Mouse (Mus musculus) kidney, adult 8-10 months (tissue): ENCODE results near the gene Pdxdc1.
"Not testable (repeated sequence)": the region's sequence is repeated elsewhere in the genome, so short reads cannot be mapped to it uniquely, and the experiment has no call there.

Experiments
- DNase-seq, 2 experiments: peaks; one replicate each; pipeline ENCODE4 v3.0.0; 2022

Pdxdc1 gene

DNA sequence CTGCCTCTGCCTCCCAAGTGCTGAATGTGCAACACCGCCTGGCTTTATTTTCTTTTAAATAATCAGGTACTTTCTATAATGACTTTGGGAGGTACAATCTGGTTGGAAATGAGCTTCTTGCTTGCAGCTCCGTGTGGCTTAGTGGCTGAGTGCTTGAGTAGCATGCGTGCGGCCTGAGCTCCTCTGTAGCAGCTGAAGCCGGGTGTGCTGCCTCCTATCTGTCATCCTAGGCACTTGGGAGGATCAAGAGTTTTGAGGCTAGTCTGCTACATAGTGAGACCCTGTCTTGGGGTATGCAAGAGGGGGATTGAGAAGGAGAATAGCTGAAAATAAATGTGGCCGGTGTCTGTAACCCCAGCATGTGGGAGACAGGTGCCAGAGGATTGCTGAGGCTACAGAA, 90.8 kb downstream of the Pdxdc1 start:
- no peak for DNase-seq

DNA sequence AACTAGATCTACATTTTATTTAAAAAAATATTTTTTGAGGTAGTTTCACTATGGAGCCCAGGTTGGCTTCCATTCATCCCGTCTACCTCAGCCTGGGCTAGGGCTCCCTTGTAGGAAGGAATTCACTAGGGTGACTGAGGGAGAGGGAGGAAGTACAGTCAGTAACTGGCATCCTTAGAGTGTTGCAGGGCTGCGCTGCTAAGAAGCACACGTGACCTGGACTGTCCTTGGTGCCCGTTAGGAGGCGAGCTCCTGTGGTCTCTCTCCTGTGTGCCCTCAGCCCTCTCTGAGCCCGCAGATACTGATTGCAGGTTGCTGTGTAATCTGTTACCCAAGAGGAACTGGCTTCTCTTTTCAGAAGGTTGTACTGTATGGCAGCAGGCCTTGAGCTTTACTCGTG, 94.5 kb downstream of the Pdxdc1 start:
- DNase-seq, result no peak

DNA sequence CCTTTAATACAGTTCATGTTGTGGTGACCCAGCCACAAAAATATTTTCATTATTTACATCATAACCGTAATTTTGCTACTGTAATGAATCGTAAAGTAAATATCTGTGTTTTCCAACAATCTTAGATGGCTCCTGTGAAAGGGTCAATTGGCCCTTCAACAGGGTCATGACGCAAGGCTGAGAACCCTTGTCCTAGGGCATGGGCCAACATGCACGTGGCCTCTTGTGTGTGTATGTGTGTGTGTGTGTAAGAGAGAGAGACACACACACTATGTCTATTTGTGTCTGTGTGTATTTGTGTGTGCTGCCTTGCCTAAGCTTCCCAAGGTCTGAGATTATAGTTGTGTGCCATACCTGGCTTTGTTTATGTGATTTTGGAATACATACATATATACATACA, 95.3 kb downstream of the Pdxdc1 start:
- DNase-seq, result no peak

DNA sequence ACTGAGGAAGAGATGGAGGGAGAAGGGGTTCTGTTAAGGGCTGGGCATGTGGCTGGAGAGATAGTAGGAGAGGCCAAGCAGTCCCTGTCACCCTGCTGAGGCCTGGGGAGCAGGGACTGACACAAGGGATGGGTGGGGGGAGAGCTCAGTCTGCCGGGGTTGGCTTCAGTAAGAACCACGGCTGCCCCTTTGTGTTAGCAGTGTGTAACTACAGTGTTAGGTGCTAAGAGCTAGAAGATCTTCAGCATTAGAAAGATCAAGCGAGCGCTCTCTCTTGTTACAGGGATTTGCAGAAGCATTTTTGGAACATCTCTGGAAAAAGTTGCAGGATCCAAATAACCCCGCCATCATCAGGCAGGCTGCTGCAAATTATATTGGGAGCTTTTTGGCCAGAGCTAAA, 98.3 kb downstream of the Pdxdc1 start:
- no peak for DNase-seq

DNA sequence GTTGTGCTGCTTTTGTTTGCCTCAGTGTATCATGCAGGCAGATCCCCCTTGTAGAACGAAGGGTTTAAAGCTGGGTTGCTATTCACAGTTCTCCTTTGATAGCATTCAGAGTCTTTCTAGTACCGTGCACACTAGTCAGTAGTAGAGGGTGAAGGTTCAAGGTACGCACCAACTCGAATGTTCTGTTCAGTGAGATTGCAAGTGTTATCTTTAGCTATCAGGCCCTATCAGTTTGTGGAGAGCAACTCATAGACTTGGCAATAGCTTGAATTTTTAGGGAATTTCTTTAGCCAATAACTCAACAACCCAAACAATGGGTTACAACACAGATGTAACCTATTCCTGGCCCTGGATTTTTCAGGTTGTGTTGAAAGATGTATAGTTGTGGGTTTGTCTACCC, 101.7 kb downstream of the Pdxdc1 start:
- no peak for DNase-seq

DNA sequence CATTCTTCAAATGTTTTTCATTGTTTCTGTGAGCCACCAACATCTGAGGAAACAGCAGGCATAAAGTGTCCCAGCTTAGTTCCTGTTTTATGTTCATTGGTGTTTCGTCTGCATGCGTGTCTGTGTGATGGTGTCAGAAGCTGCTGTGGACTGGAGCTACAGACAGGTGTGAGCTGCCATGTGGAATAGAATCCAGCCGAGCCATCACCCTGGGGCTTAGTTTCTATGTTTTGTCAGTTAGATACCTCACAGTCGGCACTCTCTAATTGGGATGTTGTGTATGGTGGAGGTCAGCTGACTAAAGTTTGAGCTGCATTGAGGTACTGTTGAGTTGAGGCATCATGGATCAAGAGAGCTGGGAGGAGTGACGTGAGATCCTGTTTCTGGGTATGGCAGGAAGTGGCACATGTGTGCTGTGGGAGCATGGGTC, 106.2 kb downstream of the Pdxdc1 start:
- DNase-seq, result no peak

DNA sequence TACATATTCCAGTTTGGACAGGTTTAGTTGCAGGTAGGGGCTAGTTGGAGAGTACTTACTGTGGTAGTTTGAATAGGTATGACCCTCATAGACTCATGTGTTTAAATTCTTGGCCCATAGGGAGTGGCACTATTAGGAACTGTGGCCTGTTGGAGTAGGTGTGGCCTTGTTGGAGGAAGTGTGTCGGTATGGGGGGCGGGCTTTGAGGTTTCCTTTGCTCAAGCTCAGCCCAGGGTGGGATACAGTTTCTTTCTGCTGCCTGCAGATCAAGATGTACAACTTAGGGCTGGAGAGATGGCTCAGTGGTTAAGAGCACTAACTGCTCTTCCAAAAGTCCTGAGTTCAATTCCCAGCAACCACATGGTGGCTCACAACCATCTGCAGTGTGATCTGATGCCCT, 109.5 kb downstream of the Pdxdc1 start:
- DNase-seq, result not testable (repeated sequence)

DNA sequence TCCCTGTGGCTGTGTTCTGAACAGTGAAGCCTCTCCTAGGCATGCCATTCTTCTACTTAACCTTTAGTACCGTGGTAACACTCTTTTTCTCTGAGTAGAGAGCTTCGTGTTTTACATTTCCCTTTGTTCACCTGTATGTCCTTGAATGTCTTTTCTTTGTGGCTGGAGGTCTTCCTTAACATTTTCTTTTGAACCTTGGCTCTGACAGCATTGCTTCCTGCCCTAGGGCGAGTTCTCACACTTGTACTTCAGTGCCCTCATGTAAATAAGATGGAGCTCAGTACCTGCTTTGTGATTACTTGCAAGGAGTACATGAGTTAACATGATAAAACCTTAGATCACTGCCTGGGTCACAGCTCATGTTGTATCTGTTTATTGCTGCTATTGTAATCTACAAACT, 117.0 kb downstream of the Pdxdc1 start:
- DNase-seq, result no peak
